26 mouse cellular contexts compared by ENCODE assay signal in genomic region chr8:112408211-112408735, GRCm38 (mm10).
A peak's percentile ranks its signal among the peaks of the same experiment; 100 is the strongest.
DNase-seq lines count a peak whose midpoint lies in the region; ATAC-seq and TF ChIP-seq lines count a peak whose summit lies in the region.
"Had no signal": no experiment of that assay in that cellular context is flagged by ENCODE, and none has a peak within 500 bp of the region (broad histone marks: within the 10 kb centered on the region; RNA-seq: fewer than 3 reads in every experiment).

No protein-coding gene starts in this region.

- H3K9ac ChIP-seq in liver, adult 2 months (ENCODE audit: low read depth, low read length), result no peak overlapping the region
- H3K9ac ChIP-seq in liver, embryonic 11.5 days (ENCODE audit: low read depth, low read length), result no peak overlapping the region
- H3K9ac ChIP-seq: embryonic facial prominence, embryonic 13.5 days; hindbrain, embryonic 13.5 days had no signal

- intact Hi-C loops in heart, postnatal 14 days (cut with DNase I), result no loop called here

- ATAC-seq in liver, embryonic 11.5 days (replicated peaks; ENCODE audit: low FRiP score), result no peak
- ATAC-seq: activated CD4-positive, CD25-positive, alpha-beta regulatory T cell, adult 4 months; forebrain, embryonic 16.5 days; intestine, postnatal 0 days had no signal

- no peak overlapping the region for H3K4me3 ChIP-seq in liver, adult 2 months (ENCODE audit: insufficient read depth, low read depth, low read length)
- no peak overlapping the region for H3K4me3 ChIP-seq in liver, embryonic 11.5 days (ENCODE audit: low read depth, low read length)
- H3K4me3 ChIP-seq: embryonic facial prominence, embryonic 10.5 days; embryonic facial prominence, embryonic 13.5 days; erythroblast, embryonic 14.5 days; gastrocnemius, adult 2 months; hindbrain, embryonic 10.5 days; hindbrain, embryonic 13.5 days had no signal

- no peaks in the 10 kb centered on the region for H3K27me3 ChIP-seq in liver, adult 2 months (ENCODE audit: control insufficient read depth, insufficient read depth, low read length)
- H3K27me3 ChIP-seq in liver, embryonic 11.5 days (replicated peaks; ENCODE audit: control insufficient read depth, insufficient read depth, low read length), result no peaks in the 10 kb centered on the region
- H3K27me3 ChIP-seq: embryonic facial prominence, embryonic 13.5 days; hindbrain, embryonic 13.5 days had no signal

- TF ChIP-seq CTCF in liver, adult 2 months (IDR thresholded peaks at IDR 0.05; ENCODE audit: low read depth, low read length), result no peak

- H3K4me2 ChIP-seq in liver, embryonic 11.5 days, result no peak overlapping the region
- H3K4me2 ChIP-seq: embryonic facial prominence, embryonic 13.5 days; heart, embryonic 11.5 days; hindbrain, embryonic 13.5 days had no signal

- DNase-seq in adrenal gland, postnatal 10 days, result peak; percentile 23
- no peak for DNase-seq in adrenal gland, adult 8-10 months
- DNase-seq in cerebellum, postnatal 25 days, result peak; percentile 8 to 26
- DNase-seq in cerebellum, adult 18-20 months, result no peak
- peak; percentile 52 for DNase-seq in heart, adult 11 months
- no peak for DNase-seq in heart, postnatal 14 days
- peak; percentile 11 for DNase-seq in liver, adult 2 months (ENCODE audit: extremely low read depth, low read depth, low spot score)
- DNase-seq in liver, embryonic 11.5 days (ENCODE audit: low spot score), result no peak
- DNase-seq: adrenal gland, postnatal 14 days; cerebellum, adult 8-10 months; cerebellum, postnatal 36 days; embryo, embryonic 11 days; gastrocnemius, adult 2 months; gastrocnemius, postnatal 14 days; heart, adult 18-20 months; heart, postnatal 36 days; kidney, adult 2 months had no signal

- peaks cover 6% of the 10 kb centered on the region; the same call in 1 of the 2 replicates for H3K9me3 ChIP-seq in liver, embryonic 11.5 days (ENCODE audit: control insufficient read depth, low read length)
- H3K9me3 ChIP-seq: embryonic facial prominence, embryonic 10.5 days; embryonic facial prominence, embryonic 13.5 days; hindbrain, embryonic 10.5 days; hindbrain, embryonic 13.5 days had no signal

- H3K36me3 ChIP-seq in liver, adult 2 months (ENCODE audit: control insufficient read depth, insufficient read depth, low read length), result no peaks in the 10 kb centered on the region
- no peaks in the 10 kb centered on the region for H3K36me3 ChIP-seq in liver, embryonic 11.5 days (ENCODE audit: control insufficient read depth, insufficient read depth, low read length)
- H3K36me3 ChIP-seq: embryonic facial prominence, embryonic 10.5 days; embryonic facial prominence, embryonic 13.5 days; hindbrain, embryonic 10.5 days; hindbrain, embryonic 13.5 days had no signal

- no peaks in the 10 kb centered on the region for H3K4me1 ChIP-seq in liver, adult 2 months (ENCODE audit: control insufficient read depth, insufficient read depth, low read length)
- no peaks in the 10 kb centered on the region for H3K4me1 ChIP-seq in liver, embryonic 11.5 days (replicated peaks; ENCODE audit: control insufficient read depth, insufficient read depth, low read length)
- H3K4me1 ChIP-seq: embryonic facial prominence, embryonic 10.5 days; embryonic facial prominence, embryonic 13.5 days; hindbrain, embryonic 10.5 days had no signal

- TF ChIP-seq POLR2A in liver, adult 2 months (IDR thresholded peaks at IDR 0.05; ENCODE audit: extremely low read depth, insufficient read depth, low read length), result no peak

- 84% methylated on average over 9 of the region's 9 CpGs for WGBS in liver, adult 2 months
- WGBS in liver, embryonic 11.5 days, result 86% methylated on average over 9 of the region's 9 CpGs

- no peaks in the 10 kb centered on the region for H3K79me2 ChIP-seq in liver, adult 2 months (ENCODE audit: control insufficient read depth, insufficient read depth, low read length)

- no peak overlapping the region for H3K27ac ChIP-seq in liver, adult 2 months (replicated peaks; ENCODE audit: insufficient read depth, low read depth, low read length)
- no peak overlapping the region for H3K27ac ChIP-seq in liver, embryonic 11.5 days (ENCODE audit: low read depth, low read length)
- H3K27ac ChIP-seq: embryonic facial prominence, embryonic 10.5 days; embryonic facial prominence, embryonic 13.5 days; gastrocnemius, adult 2 months; hindbrain, embryonic 10.5 days; hindbrain, embryonic 13.5 days had no signal

Comparison
In these comparisons a context has a peak if more than half of its experiments do, and no peak if none do; other contexts are left out.
1. DNase-seq: peak in adrenal gland, postnatal 10 days (single experiment), cerebellum, postnatal 25 days (2 of 2), heart, adult 11 months (single experiment) and liver, adult 2 months (single experiment); none in adrenal gland, adult 8-10 months (single experiment), cerebellum, adult 18-20 months (0 of 2), heart, postnatal 14 days (0 of 2) and liver, embryonic 11.5 days (single experiment).